Mouse (Mus musculus): ENCODE data around the gene Mul1. TPM values are rescaled to one million over a fixed set of nuclear protein-coding genes. Genes with fewer than 3 reads are reported as not detected.

Mul1 gene
- polyA plus RNA-seq, 1 experiment from 2014 or later: 22.2 TPM

GRCm38 (mm10) chr4:138457091-138457490, 22.6 kb downstream of the Mul1 start:
- 45% methylated on average over 4 of the region's 4 CpGs for WGBS
- peaks cover 37% of the 10 kb centered on the region for H3K4me1 ChIP-seq
- H3K4me3 ChIP-seq: no peak overlapping the region
- no peaks in the 10 kb centered on the region for H3K36me3 ChIP-seq
- H3K9me3 ChIP-seq: no peaks in the 10 kb centered on the region
- H3K27me3 ChIP-seq (ENCODE audit: insufficient read depth, poor library complexity, severe bottlenecking): peaks cover 95% of the 10 kb centered on the region
- no peak for DNase-seq (ENCODE audit: low spot score)
- H3K27ac ChIP-seq: no peak overlapping the region

GRCm38 (mm10) chr4:138458171-138458570, 23.7 kb downstream of the Mul1 start:
- 78% methylated on average over 7 of the region's 7 CpGs for WGBS
- peaks cover 93% of the 10 kb centered on the region for H3K27me3 ChIP-seq (ENCODE audit: insufficient read depth, poor library complexity, severe bottlenecking)
- no peaks in the 10 kb centered on the region for H3K36me3 ChIP-seq

GRCm38 (mm10) chr4:138458735-138459440, 24.4 kb downstream of the Mul1 start:
- DNase-seq (ENCODE audit: low spot score): no peak
- 44% methylated on average over 5 of the region's 5 CpGs for WGBS
- no peaks in the 10 kb centered on the region for H3K36me3 ChIP-seq
- no peaks in the 10 kb centered on the region for H3K9me3 ChIP-seq
- H3K27ac ChIP-seq: no peak overlapping the region
- H3K4me3 ChIP-seq: no peak overlapping the region
- peaks cover 86% of the 10 kb centered on the region for H3K27me3 ChIP-seq (ENCODE audit: insufficient read depth, poor library complexity, severe bottlenecking)
- peaks cover 44% of the 10 kb centered on the region for H3K4me1 ChIP-seq

More at GRCm38 (mm10) chr4:138458171-138458570, 23.7 kb downstream of the Mul1 start:
- peaks cover 44% of the 10 kb centered on the region for H3K4me1 ChIP-seq
- H3K4me3 ChIP-seq: no peak overlapping the region
- H3K9me3 ChIP-seq: no peaks in the 10 kb centered on the region
- DNase-seq (ENCODE audit: low spot score): no peak
- H3K27ac ChIP-seq: no peak overlapping the region

- H3K36me3 ChIP-seq: no peaks in the 10 kb centered on the region
- WGBS: 67% methylated on average over 6 of the region's 6 CpGs
- DNase-seq (ENCODE audit: low spot score): no peak
- peaks cover 83% of the 10 kb centered on the region for H3K27me3 ChIP-seq (ENCODE audit: insufficient read depth, poor library complexity, severe bottlenecking)
- no peaks in the 10 kb centered on the region for H3K9me3 ChIP-seq
- no peak overlapping the region for H3K27ac ChIP-seq
- H3K4me1 ChIP-seq: peaks cover 46% of the 10 kb centered on the region
- H3K4me3 ChIP-seq: no peak overlapping the region
Measured at GRCm38 (mm10) chr4:138459775-138460174, 25.3 kb downstream of the Mul1 start.

- DNase-seq (ENCODE audit: low spot score): no peak
- Histone ChIP-seq H3K4me1 (peaks cover 41% of the 10 kb centered on the region), H3K27me3 (ENCODE audit: insufficient read depth, poor library complexity, severe bottlenecking) (peaks cover 83% of the 10 kb centered on the region)
Measured at GRCm38 (mm10) chr4:138460910-138461309, 26.4 kb downstream of the Mul1 start.

GRCm38 (mm10) chr4:138461471-138461870, 27.0 kb downstream of the Mul1 start:
- H3K4me1 ChIP-seq: peaks cover 36% of the 10 kb centered on the region

More at GRCm38 (mm10) chr4:138460910-138461309, 26.4 kb downstream of the Mul1 start:
- WGBS: 24% methylated on average over 9 of the region's 9 CpGs
- H3K4me3 ChIP-seq: no peak overlapping the region
- no peaks in the 10 kb centered on the region for H3K9me3 ChIP-seq
- no peak overlapping the region for H3K27ac ChIP-seq
- H3K36me3 ChIP-seq: no peaks in the 10 kb centered on the region

GRCm38 (mm10) chr4:138462971-138463831, 28.7 kb downstream of the Mul1 start:
- H3K4me3 ChIP-seq: peak overlapping the region; percentile 45
- no peak for DNase-seq (ENCODE audit: low spot score)
- peak overlapping the region; percentile 85 for H3K27ac ChIP-seq
- peaks cover 35% of the 10 kb centered on the region for H3K4me1 ChIP-seq
- 4% methylated on average over 11 of the region's 11 CpGs for WGBS
- H3K36me3 ChIP-seq: no peaks in the 10 kb centered on the region
- H3K9me3 ChIP-seq: no peaks in the 10 kb centered on the region
- peaks cover 83% of the 10 kb centered on the region for H3K27me3 ChIP-seq (ENCODE audit: insufficient read depth, poor library complexity, severe bottlenecking)

More at GRCm38 (mm10) chr4:138461471-138461870, 27.0 kb downstream of the Mul1 start:
- H3K4me3 ChIP-seq: no peak overlapping the region
- H3K27me3 ChIP-seq (ENCODE audit: insufficient read depth, poor library complexity, severe bottlenecking): peaks cover 83% of the 10 kb centered on the region
- H3K9me3 ChIP-seq: no peaks in the 10 kb centered on the region
- 88% methylated on average over 5 of the region's 5 CpGs for WGBS
- H3K27ac ChIP-seq: no peak overlapping the region
- DNase-seq (ENCODE audit: low spot score): no peak
- H3K36me3 ChIP-seq: no peaks in the 10 kb centered on the region

GRCm38 (mm10) chr4:138463832-138464487, 29.5 kb downstream of the Mul1 start:
- H3K4me1 ChIP-seq: peaks cover 35% of the 10 kb centered on the region
- no peaks in the 10 kb centered on the region for H3K36me3 ChIP-seq
- H3K9me3 ChIP-seq: no peaks in the 10 kb centered on the region
- no peak for DNase-seq (ENCODE audit: low spot score)
- 7% methylated on average over 11 of the region's 11 CpGs for WGBS
- peak overlapping the region; percentile 45 for H3K4me3 ChIP-seq
- H3K27me3 ChIP-seq (ENCODE audit: insufficient read depth, poor library complexity, severe bottlenecking): peaks cover 82% of the 10 kb centered on the region
- H3K27ac ChIP-seq: peak overlapping the region; percentile 85

GRCm38 (mm10) chr4:138464667-138465353, 30.3 kb downstream of the Mul1 start:
- peaks cover 41% of the 10 kb centered on the region for H3K4me1 ChIP-seq
- no peak for DNase-seq (ENCODE audit: low spot score)
- H3K27ac ChIP-seq: peak overlapping the region; percentile 62
- peak overlapping the region; percentile 45 for H3K4me3 ChIP-seq
- no peaks in the 10 kb centered on the region for H3K36me3 ChIP-seq
- peaks cover 73% of the 10 kb centered on the region for H3K27me3 ChIP-seq (ENCODE audit: insufficient read depth, poor library complexity, severe bottlenecking)
- H3K9me3 ChIP-seq: no peaks in the 10 kb centered on the region
- 2% methylated on average over 19 of the region's 22 CpGs for WGBS

- Histone ChIP-seq H3K9me3 (no peaks in the 10 kb centered on the region), H3K4me1 (peaks cover 41% of the 10 kb centered on the region), H3K36me3 (no peaks in the 10 kb centered on the region), H3K4me3 (no peak overlapping the region), H3K27ac (peak overlapping the region; percentile 62; the same call in 1 of the 2 replicates), H3K27me3 (ENCODE audit: insufficient read depth, poor library complexity, severe bottlenecking) (peaks cover 68% of the 10 kb centered on the region)
- DNase-seq (ENCODE audit: low spot score): no peak
- WGBS: 41% methylated on average over 8 of the region's 8 CpGs
Measured at GRCm38 (mm10) chr4:138465446-138465845, 31.0 kb downstream of the Mul1 start.

- Histone ChIP-seq H3K27me3 (ENCODE audit: insufficient read depth, poor library complexity, severe bottlenecking) (peaks cover 65% of the 10 kb centered on the region), H3K36me3 (no peaks in the 10 kb centered on the region), H3K4me3 (no peak overlapping the region), H3K9me3 (no peaks in the 10 kb centered on the region), H3K27ac (no peak overlapping the region), H3K4me1 (peaks cover 41% of the 10 kb centered on the region)
- 61% methylated on average over 6 of the region's 6 CpGs for WGBS
- no peak for DNase-seq (ENCODE audit: low spot score)
Measured at GRCm38 (mm10) chr4:138466690-138467089, 32.2 kb downstream of the Mul1 start.

- Histone ChIP-seq H3K9me3 (no peaks in the 10 kb centered on the region), H3K36me3 (no peaks in the 10 kb centered on the region), H3K27me3 (ENCODE audit: insufficient read depth, poor library complexity, severe bottlenecking) (peaks cover 60% of the 10 kb centered on the region), H3K27ac (no peak overlapping the region), H3K4me1 (peaks cover 39% of the 10 kb centered on the region), H3K4me3 (no peak overlapping the region)
- WGBS: 78% methylated on average over 5 of the region's 5 CpGs
- DNase-seq (ENCODE audit: low spot score): no peak
Measured at GRCm38 (mm10) chr4:138467451-138467850, 33.0 kb downstream of the Mul1 start.
